Mouse (Mus musculus) thymus, postnatal 14 days (tissue): ENCODE measurements at regions not wholly inside any gene's neighbourhood (a gene's known extent, or its start where the extent isn't known, plus 50 kb on each side); places are given as distances from the start of the nearest gene placed in this dataset.
"Not testable (repeated sequence)": the region's sequence is repeated elsewhere in the genome, so short reads cannot be mapped to it uniquely, and the experiment has no call there.

Experiments used
- DNase-seq: peaks from one replicate; pipeline ENCODE4 v3.0.0; 2021

DNA sequence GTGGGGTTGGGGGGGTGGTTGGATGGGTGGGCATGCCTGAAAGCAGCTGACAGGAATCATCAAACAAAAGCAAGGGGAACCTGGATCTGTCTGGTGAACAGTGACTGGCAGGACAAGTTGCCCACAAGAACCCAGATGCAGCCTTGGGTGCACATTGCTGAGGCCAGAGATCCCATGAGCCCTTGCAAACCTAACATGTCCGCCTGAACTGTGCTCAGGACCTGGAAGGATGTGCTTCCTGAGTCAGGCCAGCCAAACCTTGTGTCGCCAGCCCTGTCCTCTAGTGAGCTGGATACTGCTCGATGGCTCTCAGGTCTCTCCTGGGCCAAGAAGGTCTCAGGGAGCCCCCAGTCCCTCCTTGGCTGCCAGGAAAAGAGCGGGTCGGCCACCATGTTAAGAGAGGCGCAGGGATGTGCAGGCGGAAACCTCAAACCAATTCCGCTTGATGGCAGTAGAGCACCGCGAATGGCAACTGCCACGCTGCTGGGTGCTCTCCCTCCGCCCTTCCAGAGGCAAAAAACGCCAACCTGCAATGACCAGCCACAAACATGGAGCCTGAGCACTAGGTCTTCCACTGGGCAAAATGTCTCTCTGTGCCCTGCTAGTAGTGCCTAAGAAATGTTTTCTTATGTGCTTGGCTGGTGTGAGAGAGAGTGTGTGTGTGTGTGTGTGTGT, 140.2 kb downstream of the Pls3 start:
- DNase-seq = not testable (repeated sequence)

DNA sequence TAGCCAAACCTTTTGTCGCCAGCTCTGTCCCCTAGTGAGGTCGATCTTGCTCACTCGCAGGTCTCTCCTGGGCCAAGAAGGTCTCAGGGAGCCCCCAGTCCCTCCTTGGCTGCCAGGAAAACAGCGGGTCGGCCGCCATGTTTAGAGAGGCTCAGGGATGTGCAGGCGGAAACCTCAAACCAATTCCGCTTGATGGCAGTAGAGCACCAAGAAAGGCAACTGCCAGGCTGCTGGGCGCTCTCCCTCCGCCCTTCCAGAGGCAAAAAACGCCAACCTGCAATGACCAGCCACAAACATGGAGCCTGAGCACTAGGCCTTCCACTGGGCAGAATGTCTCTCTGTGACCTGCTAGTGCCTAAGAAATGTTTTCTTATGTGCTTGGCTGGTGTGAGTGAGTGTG, 141.3 kb downstream of the Pls3 start:
- not testable (repeated sequence) for DNase-seq

GRCm38 (mm10) chrX:75729791-75730190, 145.2 kb downstream of the Pls3 start:
- not testable (repeated sequence) for DNase-seq

DNA sequence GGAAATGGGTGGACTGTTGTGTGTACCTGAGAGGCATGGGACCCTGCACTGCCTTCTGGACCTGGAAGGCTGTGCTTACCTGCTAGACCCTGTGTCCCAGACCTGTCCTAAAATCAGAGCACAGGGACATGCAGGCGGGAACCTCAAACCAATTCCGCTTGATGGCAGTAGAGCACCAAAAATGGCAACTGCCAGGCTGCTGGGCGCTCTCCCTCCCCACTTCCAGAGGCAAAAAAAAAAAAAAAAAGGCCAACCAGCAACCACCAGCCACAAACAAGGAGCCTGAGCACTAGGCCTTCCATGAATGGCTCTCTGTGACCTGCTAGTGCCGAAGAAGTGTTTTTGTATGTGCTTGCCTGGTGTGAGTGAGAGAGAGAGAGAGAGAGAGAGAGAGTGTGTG, 146.5 kb downstream of the Pls3 start:
- DNase-seq = no peak

- DNase-seq = peak; percentile 3
These were observed 145.5 kb upstream of the Rab39b start for GRCm38 (mm10) chrX:75723542-75723941.

DNA sequence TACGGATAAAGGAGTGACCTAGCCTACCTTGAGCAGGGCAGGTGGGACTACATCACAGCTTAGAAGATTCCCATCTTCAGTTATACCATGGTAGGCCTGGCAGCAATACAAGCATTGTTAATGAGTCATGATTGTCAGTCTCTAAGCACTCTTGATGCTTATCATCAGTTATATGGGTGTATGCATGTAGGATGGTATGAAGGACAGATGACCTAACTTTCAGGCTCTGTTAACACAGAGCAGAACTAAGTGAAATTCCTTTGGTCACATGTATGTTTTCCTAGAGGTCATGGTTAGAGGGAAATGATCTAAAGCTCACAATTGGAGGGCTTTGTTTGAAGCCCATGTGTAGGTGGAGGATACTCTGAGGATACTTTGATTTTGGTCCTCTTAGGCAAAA, 121.9 kb upstream of the Rab39b start:
- no peak for DNase-seq

- not testable (repeated sequence) for DNase-seq
These were observed 97.2 kb upstream of the Rab39b start for GRCm38 (mm10) chrX:75675271-75675670.

- DNase-seq = peak; percentile 88
These were observed 96.1 kb upstream of the Rab39b start for GRCm38 (mm10) chrX:75673920-75674665.

- no peak for DNase-seq
These were observed 95.5 kb upstream of the Rab39b start for GRCm38 (mm10) chrX:75673586-75673919.

DNA sequence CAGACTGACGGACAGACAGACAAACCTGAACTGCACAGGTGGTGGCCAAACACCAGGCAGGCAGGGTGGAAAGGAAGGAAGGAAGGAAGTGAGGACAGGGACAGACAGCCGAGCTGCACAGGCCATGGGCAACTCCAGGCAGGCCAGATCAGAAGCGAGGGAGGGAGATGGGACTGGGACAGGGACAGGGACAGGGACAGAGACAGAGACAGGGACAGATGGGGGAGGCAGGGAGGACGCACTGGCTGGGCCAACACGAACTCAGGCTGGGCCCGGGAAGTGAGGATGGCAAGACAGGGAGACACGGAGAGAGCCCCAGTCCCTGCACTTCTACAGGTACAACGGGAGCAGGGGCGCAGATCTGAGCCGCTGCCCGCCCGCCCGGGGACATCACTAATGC, 94.9 kb upstream of the Rab39b start:
- peak; percentile 30 for DNase-seq

DNA sequence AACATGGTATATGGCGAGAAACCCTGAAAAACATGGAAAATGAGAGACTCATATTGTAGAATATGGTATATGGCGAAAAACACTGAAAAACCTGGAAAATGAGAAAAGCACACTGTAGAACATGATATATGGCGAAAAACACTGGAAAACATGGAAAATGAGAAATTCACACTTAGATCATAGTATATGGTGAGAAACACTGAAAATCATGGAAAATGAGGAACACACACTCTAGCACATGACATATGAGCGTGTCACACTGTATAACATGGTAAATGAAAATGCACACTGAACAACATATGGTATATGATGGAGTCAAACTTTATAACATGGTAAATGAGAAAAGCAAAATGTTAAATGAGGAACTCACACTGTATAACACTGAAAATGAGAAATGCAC, 89.6 kb upstream of the Rab39b start:
- no peak for DNase-seq

GRCm38 (mm10) chrX:75643402-75643801, 65.4 kb upstream of the Rab39b start:
- no peak for DNase-seq
